ENCODE assay signal across 27 mouse cellular contexts in the genomic region with DNA sequence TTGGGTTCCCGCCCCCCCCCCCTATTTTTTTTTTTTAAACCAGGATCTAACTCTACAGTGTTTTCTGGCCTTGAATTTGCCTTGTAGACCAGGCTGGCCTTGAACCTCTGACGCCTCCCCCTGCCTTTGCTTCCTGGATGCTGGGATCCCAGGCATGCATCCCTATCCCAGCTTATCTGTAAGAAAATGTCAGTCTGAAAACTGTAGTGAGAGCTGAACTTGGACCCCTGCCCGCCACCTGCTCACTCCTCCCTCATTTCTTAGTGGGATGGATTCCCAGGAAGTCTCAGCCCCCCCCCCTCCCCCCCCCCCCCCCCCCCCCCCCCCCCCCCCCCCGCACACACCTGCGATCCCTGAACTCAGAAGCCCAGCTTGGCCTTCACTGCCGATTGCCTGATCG. TPM values are rescaled to one million over a fixed set of nuclear protein-coding genes. Genes with fewer than 3 reads are reported as not detected.
DNase-seq lines count a peak whose midpoint lies in the region; ATAC-seq lines count a peak whose summit lies in the region.
"Had no signal": no experiment of that assay in that cellular context is flagged by ENCODE, and none has a peak within 500 bp of the region (broad histone marks: within the 10 kb centered on the region; RNA-seq: fewer than 3 reads in every experiment).

No protein-coding gene starts in this region.

- no peak overlapping the region for H3K4me3 ChIP-seq in heart, embryonic 10.5 days
- no peak overlapping the region for H3K4me3 ChIP-seq in kidney, embryonic 16.5 days (ENCODE audit: low read length)
- H3K4me3 ChIP-seq: embryonic facial prominence, embryonic 13.5 days; forebrain, embryonic 13.5 days; layer of hippocampus, adult 2 months; liver, embryonic 13.5 days; midbrain, embryonic 10.5 days; myocyte; stomach, embryonic 15.5 days had no signal

- H3K27ac ChIP-seq in heart, embryonic 10.5 days, result no peak overlapping the region
- H3K27ac ChIP-seq in kidney, embryonic 16.5 days (ENCODE audit: low read length), result no peak overlapping the region
- H3K27ac ChIP-seq: embryonic facial prominence, embryonic 13.5 days; forebrain, embryonic 13.5 days; hindbrain, postnatal 0 days; layer of hippocampus, adult 2 months; liver, embryonic 13.5 days; midbrain, embryonic 10.5 days; stomach, embryonic 15.5 days had no signal

- DNase-seq in heart, adult 11 months, result peak; percentile 79
- no peak for DNase-seq in heart, embryonic 10.5 days (ENCODE audit: low spot score)
- DNase-seq in kidney, adult 11 months, result no peak
- peak; percentile 8 for DNase-seq in ovary, postnatal 36 days (ENCODE audit: low spot score)
- DNase-seq in ovary, postnatal 14 days (ENCODE audit: low spot score), result no peak
- DNase-seq in neural tube, embryonic 10.5 days (ENCODE audit: extremely low spot score, low spot score), result no peak
- DNase-seq: cerebellum, adult 11 months; kidney, postnatal 25 days; liver, embryonic 13.5 days had no signal

- ATAC-seq in kidney, embryonic 16.5 days (ENCODE audit: low FRiP score, low TSS enrichment), result no peak
- ATAC-seq: forebrain, embryonic 13.5 days; midbrain, embryonic 16.5 days; Patski had no signal

- H3K9ac ChIP-seq in kidney, embryonic 16.5 days (replicated peaks; ENCODE audit: low read length), result no peak overlapping the region
- H3K9ac ChIP-seq: embryonic facial prominence, embryonic 13.5 days; forebrain, embryonic 13.5 days; liver, embryonic 13.5 days; stomach, embryonic 15.5 days had no signal

- H3K4me1 ChIP-seq in heart, embryonic 10.5 days, result peaks cover 19% of the 10 kb centered on the region
- H3K4me1 ChIP-seq in kidney, embryonic 16.5 days (ENCODE audit: insufficient read depth, low read length), result peaks cover 16% of the 10 kb centered on the region

- WGBS in heart, embryonic 10.5 days, result 79% methylated on average over 5 of the region's 7 CpGs
- 63% methylated on average over 6 of the region's 7 CpGs for WGBS in kidney, embryonic 16.5 days

- peak overlapping the region; percentile 39 for H3K4me2 ChIP-seq in kidney, embryonic 16.5 days (replicated peaks; ENCODE audit: low read depth, low read length)
- H3K4me2 ChIP-seq: forebrain, embryonic 13.5 days had no signal

- H3K27me3 ChIP-seq in heart, embryonic 10.5 days (ENCODE audit: insufficient read depth, poor library complexity, severe bottlenecking), result peaks cover 43% of the 10 kb centered on the region
- H3K27me3 ChIP-seq in kidney, embryonic 16.5 days (ENCODE audit: insufficient read depth, low read length), result peaks cover 35% of the 10 kb centered on the region
- H3K27me3 ChIP-seq: Patski had no signal

- no peaks in the 10 kb centered on the region for H3K9me3 ChIP-seq in heart, embryonic 10.5 days
- H3K9me3 ChIP-seq in kidney, embryonic 16.5 days (ENCODE audit: low read length), result no peaks in the 10 kb centered on the region
- H3K9me3 ChIP-seq: embryonic facial prominence, embryonic 13.5 days; forebrain, embryonic 13.5 days; stomach, embryonic 15.5 days had no signal

- H3K36me3 ChIP-seq in heart, embryonic 10.5 days, result no peaks in the 10 kb centered on the region
- H3K36me3 ChIP-seq in kidney, embryonic 16.5 days (ENCODE audit: insufficient read depth, low read length), result no peaks in the 10 kb centered on the region
- H3K36me3 ChIP-seq: embryonic facial prominence, embryonic 13.5 days; liver, embryonic 13.5 days; midbrain, embryonic 10.5 days; stomach, embryonic 15.5 days had no signal

RNA-seq across cellular contexts. Expression of a gene that starts 3.4 kb away (rescaled TPM):
- polyA plus RNA-seq in heart, embryonic 10.5 days (2016; fragmentation: Nextera tagmentation; extraction: Ambion mirVana), result 0.20 and 0.23 TPM in 2 replicates
- polyA plus RNA-seq in kidney, embryonic 16.5 days (2015; fragmentation: Nextera tagmentation; extraction: Ambion mirVana), result 7.6 and 8.6 TPM in 2 replicates
- polyA plus RNA-seq: CD4-positive, CD25-positive, alpha-beta regulatory T cell, adult 4 months; forebrain, embryonic 13.5 days had no signal

RNA-seq across cellular contexts. Expression of a gene that starts 25.3 kb away (rescaled TPM):
- 6.3 and 7.4 TPM in 2 replicates for polyA plus RNA-seq in heart, embryonic 10.5 days (2016; fragmentation: Nextera tagmentation; extraction: Ambion mirVana)
- 30.1 and 35.0 TPM in 2 replicates for polyA plus RNA-seq in kidney, embryonic 16.5 days (2015; fragmentation: Nextera tagmentation; extraction: Ambion mirVana)

RNA-seq across cellular contexts. Expression of a gene that starts 58.5 kb away (rescaled TPM):
- not detected in 2 replicates for polyA plus RNA-seq in heart, embryonic 10.5 days (2016; fragmentation: Nextera tagmentation; extraction: Ambion mirVana)
- polyA plus RNA-seq in kidney, embryonic 16.5 days (2015; fragmentation: Nextera tagmentation; extraction: Ambion mirVana), result not detected in 2 replicates
- polyA plus RNA-seq: adrenal gland, adult 2 months; CD4-positive, CD25-positive, alpha-beta regulatory T cell, adult 4 months; embryonic facial prominence, embryonic 13.5 days; forebrain, embryonic 13.5 days; gonadal fat pad, adult 2 months; hindbrain, embryonic 11.5 days; hindbrain, postnatal 0 days; kidney, adult 2 months; limb, embryonic 11.5 days; liver, embryonic 13.5 days; lung, embryonic 16.5 days; midbrain, embryonic 10.5 days; midbrain, embryonic 16.5 days; myocyte; neural tube, embryonic 14.5 days had no signal

Comparison
In these comparisons a context has a peak if more than half of its experiments do, and no peak if none do; other contexts are left out.
1. DNase-seq: peak in heart, adult 11 months (single experiment) and ovary, postnatal 36 days (single experiment); none in heart, embryonic 10.5 days (single experiment), kidney, adult 11 months (single experiment), ovary, postnatal 14 days (single experiment) and neural tube, embryonic 10.5 days (single experiment).